Mouse (Mus musculus) midbrain, embryonic 16.5 days (tissue): ENCODE measurements around the gene Iqsec1. TPM values are rescaled to one million over a fixed set of nuclear protein-coding genes. Genes with fewer than 3 reads are reported as not detected.
A peak's percentile ranks its signal among the peaks of the same experiment; 100 is the strongest.

Experiments used
- ATAC-seq: fragments of 200-750 bp; cut with Nextera tagmentation; 2 replicates; pipeline ENCODE4 v1.8.0; 2017; ENCODE audit warnings: moderate TSS enrichment
- H3K27ac ChIP-seq: fragments of 300-500 bp; sonication (generic); 2 replicates; pipeline ENCODE4 v1.5.1; 2014; ENCODE audit warnings: mild to moderate bottlenecking, low read length, mixed read lengths
- H3K27me3 ChIP-seq: fragments of 300-500 bp; sonication (generic); 2 replicates; pipeline ENCODE4 v1.6.1; 2014; ENCODE audit warnings: low read depth, low read length, mixed read lengths; ENCODE audit not compliant: control insufficient read depth, insufficient read depth
- H3K36me3 ChIP-seq: fragments of 300-500 bp; sonication (generic); 2 replicates; pipeline ENCODE4 v1.6.1; 2014; ENCODE audit warnings: mild to moderate bottlenecking, low read length, moderate library complexity, mixed read lengths; ENCODE audit not compliant: control insufficient read depth, insufficient read depth
- H3K4me1 ChIP-seq: fragments of 300-500 bp; sonication (generic); 2 replicates; pipeline ENCODE4 v1.6.1; 2014; ENCODE audit warnings: mild to moderate bottlenecking, low read length, mixed read lengths; ENCODE audit not compliant: control insufficient read depth, insufficient read depth
- H3K4me2 ChIP-seq: fragments of 300-500 bp; sonication (generic); 2 replicates; pipeline ENCODE4 v1.6.1; 2014; ENCODE audit warnings: mild to moderate bottlenecking, low read length, mixed read lengths
- H3K4me3 ChIP-seq: fragments of 300-500 bp; sonication (generic); 2 replicates; pipeline ENCODE4 v1.5.1; 2014; ENCODE audit warnings: low read depth, mild to moderate bottlenecking, low read length, moderate library complexity, mixed read lengths
- H3K9ac ChIP-seq: fragments of 300-500 bp; sonication (generic); 2 replicates; pipeline ENCODE4 v1.6.1; 2014; ENCODE audit warnings: low read depth, low read length, mixed read lengths
- H3K9me3 ChIP-seq: fragments of 300-500 bp; sonication (generic); replicated peaks from 2 replicates; pipeline ENCODE4 v1.6.1; 2014; ENCODE audit warnings: mild to moderate bottlenecking, low read length, mixed read lengths; ENCODE audit not compliant: control insufficient read depth, poor library complexity, severe bottlenecking
- WGBS: fragments of 180-500 bp; shearing (Covaris S2); extraction: QIAGEN DNeasy Blood & Tissue Kit; methylation state at CpG from one replicate; pipeline ENCODE4 v1.1.7; 2014; 5-methylcytosine and 5-hydroxymethylcytosine counted together
- polyA plus RNA-seq: library from polyadenylated mRNA; unstranded; fragments of >200 nt; fragmentation: Nextera tagmentation; extraction: Ambion mirVana; gene quantifications from 2 replicates; pipeline ENCODE4 v1.2.1, GENCODE M21; 2015

Iqsec1 gene
- polyA plus RNA-seq, 1 experiment from 2014 or later: 25.6 TPM

GRCm38 (mm10) chr6:90987561-90988298 is 755 bp downstream of the Iqsec1 start:
- peak overlapping the region; percentile 63 for H3K4me3 ChIP-seq
- H3K9me3 ChIP-seq: peaks cover 6% of the 10 kb centered on the region; the same call in 1 of the 2 replicates
- peak overlapping the region; percentile 79 for H3K4me2 ChIP-seq
- peak overlapping the region; percentile 77 for H3K9ac ChIP-seq
- under 1% methylated on average over 56 of the region's 76 CpGs for WGBS
- H3K27ac ChIP-seq: peak overlapping the region; percentile 24; the same call in 1 of the 2 replicates
- H3K27me3 ChIP-seq: peaks cover 6% of the 10 kb centered on the region
- no peaks in the 10 kb centered on the region for H3K36me3 ChIP-seq
- H3K4me1 ChIP-seq: peaks cover 9% of the 10 kb centered on the region; the same call in 1 of the 2 replicates
- ATAC-seq: peak; percentile 36

- H3K27me3 ChIP-seq: peaks cover 6% of the 10 kb centered on the region
- no peak for ATAC-seq
- H3K4me1 ChIP-seq: peaks cover 9% of the 10 kb centered on the region; the same call in 1 of the 2 replicates
- H3K27ac ChIP-seq: no peak overlapping the region
- no peaks in the 10 kb centered on the region for H3K36me3 ChIP-seq
- H3K4me3 ChIP-seq: no peak overlapping the region
- H3K4me2 ChIP-seq: no peak overlapping the region
- WGBS: 63% methylated on average over 3 of the region's 3 CpGs
- no peaks in the 10 kb centered on the region for H3K9me3 ChIP-seq
- H3K9ac ChIP-seq: no peak overlapping the region
Observed at GRCm38 (mm10) chr6:90984101-90984500, 4.4 kb downstream of the Iqsec1 start.

GRCm38 (mm10) chr6:90974279-90974678 is 14.2 kb downstream of the Iqsec1 start:
- no peaks in the 10 kb centered on the region for H3K27me3 ChIP-seq
- 82% methylated on average over 2 of the region's 2 CpGs for WGBS
- ATAC-seq: no peak
- H3K4me1 ChIP-seq: peaks cover 6% of the 10 kb centered on the region; the same call in 1 of the 2 replicates
- H3K4me3 ChIP-seq: no peak overlapping the region
- H3K9me3 ChIP-seq: no peaks in the 10 kb centered on the region
- no peak overlapping the region for H3K4me2 ChIP-seq
- no peak overlapping the region for H3K27ac ChIP-seq
- H3K36me3 ChIP-seq: no peaks in the 10 kb centered on the region
- H3K9ac ChIP-seq: no peak overlapping the region

- WGBS: 37% methylated on average over 2 of the region's 2 CpGs
- ATAC-seq: no peak
Observed at GRCm38 (mm10) chr6:90969341-90969871, 19.1 kb downstream of the Iqsec1 start.

GRCm38 (mm10) chr6:90953349-90953748 is 35.1 kb downstream of the Iqsec1 start:
- no peak overlapping the region for H3K4me2 ChIP-seq
- no peak overlapping the region for H3K27ac ChIP-seq
- no peaks in the 10 kb centered on the region for H3K27me3 ChIP-seq
- no peak overlapping the region for H3K4me3 ChIP-seq
- no peaks in the 10 kb centered on the region for H3K36me3 ChIP-seq
- H3K9ac ChIP-seq: no peak overlapping the region
- no peaks in the 10 kb centered on the region for H3K4me1 ChIP-seq
- no peaks in the 10 kb centered on the region for H3K9me3 ChIP-seq
- 79% methylated on average over 4 of the region's 4 CpGs for WGBS
- ATAC-seq: no peak

More at GRCm38 (mm10) chr6:90969341-90969871, 19.1 kb downstream of the Iqsec1 start:
- no peak overlapping the region for H3K4me2 ChIP-seq
- H3K4me1 ChIP-seq: peaks cover 7% of the 10 kb centered on the region; the same call in 1 of the 2 replicates
- no peaks in the 10 kb centered on the region for H3K9me3 ChIP-seq
- no peaks in the 10 kb centered on the region for H3K27me3 ChIP-seq
- no peaks in the 10 kb centered on the region for H3K36me3 ChIP-seq
- no peak overlapping the region for H3K9ac ChIP-seq
- H3K4me3 ChIP-seq: no peak overlapping the region
- H3K27ac ChIP-seq: 0 out of 2 replicates have a peak overlapping the region, but pooled peaks have one; percentile 28

- Histone ChIP-seq H3K4me3 (no peak overlapping the region), H3K9me3 (no peaks in the 10 kb centered on the region), H3K4me1 (no peaks in the 10 kb centered on the region), H3K36me3 (no peaks in the 10 kb centered on the region), H3K27ac (no peak overlapping the region), H3K27me3 (no peaks in the 10 kb centered on the region), H3K9ac (no peak overlapping the region), H3K4me2 (no peak overlapping the region)
- ATAC-seq: no peak
- 84% methylated on average over 2 of the region's 2 CpGs for WGBS
Observed at GRCm38 (mm10) chr6:90950936-90951335, 37.5 kb downstream of the Iqsec1 start.

- no peaks in the 10 kb centered on the region for H3K36me3 ChIP-seq
- no peak overlapping the region for H3K9ac ChIP-seq
- H3K4me3 ChIP-seq: no peak overlapping the region
- H3K4me2 ChIP-seq: no peak overlapping the region
- no peak for ATAC-seq
- H3K27me3 ChIP-seq: no peaks in the 10 kb centered on the region
- H3K4me1 ChIP-seq: no peaks in the 10 kb centered on the region
- WGBS: 84% methylated on average over 1 of the region's 1 CpGs
- no peak overlapping the region for H3K27ac ChIP-seq
- H3K9me3 ChIP-seq: no peaks in the 10 kb centered on the region
Observed at GRCm38 (mm10) chr6:90948097-90948496, 40.4 kb downstream of the Iqsec1 start.

GRCm38 (mm10) chr6:90945560-90946230 is 42.8 kb downstream of the Iqsec1 start:
- ATAC-seq: no peak
- no peak overlapping the region for H3K9ac ChIP-seq
- H3K4me3 ChIP-seq: no peak overlapping the region
- H3K27me3 ChIP-seq: no peaks in the 10 kb centered on the region
- no peaks in the 10 kb centered on the region for H3K9me3 ChIP-seq
- no peak overlapping the region for H3K27ac ChIP-seq
- no peaks in the 10 kb centered on the region for H3K36me3 ChIP-seq
- H3K4me1 ChIP-seq: no peaks in the 10 kb centered on the region
- WGBS: 58% methylated on average over 2 of the region's 2 CpGs
- H3K4me2 ChIP-seq: no peak overlapping the region

GRCm38 (mm10) chr6:90941257-90941656 is 47.2 kb downstream of the Iqsec1 start:
- no peak overlapping the region for H3K9ac ChIP-seq
- no peak overlapping the region for H3K27ac ChIP-seq
- WGBS: 60% methylated on average over 3 of the region's 3 CpGs
- H3K4me2 ChIP-seq: no peak overlapping the region
- ATAC-seq: no peak
- H3K36me3 ChIP-seq: no peaks in the 10 kb centered on the region
- no peak overlapping the region for H3K4me3 ChIP-seq
- no peaks in the 10 kb centered on the region for H3K4me1 ChIP-seq
- H3K9me3 ChIP-seq: no peaks in the 10 kb centered on the region
- no peaks in the 10 kb centered on the region for H3K27me3 ChIP-seq
